Mouse (Mus musculus) hindbrain, embryonic 15.5 days (tissue): Measurements from ENCODE around the gene Gm9049. TPM values are rescaled to one million over a fixed set of nuclear protein-coding genes. Genes with fewer than 3 reads are reported as not detected.

Experiments used
- polyA plus RNA-seq: library from polyadenylated mRNA; unstranded; fragments of >200 nt; fragmentation: Nextera tagmentation; extraction: Ambion mirVana; gene quantifications from 2 replicates; pipeline ENCODE4 v1.2.1, GENCODE M21; 2015

The Gm9049 gene
- polyA plus RNA-seq, 1 experiment from 2014 or later = not detected

Other genes with a start within 250 kb of the Gm9049 start
- gene Mdm1, start 212.3 kb downstream of the Gm9049 start, polyA plus RNA-seq = 26.1 and 27.6 TPM in 2 replicates
- gene Il22, start 149.2 kb downstream of the Gm9049 start, polyA plus RNA-seq = 0.26 and 0.29 TPM in 2 replicates
- gene Gm32717, start 113.3 kb downstream of the Gm9049 start, polyA plus RNA-seq = 0.16 and 0.31 TPM in 2 replicates
- 0.16 and 0.31 TPM in 2 replicates for gene Gm32802, start 95.4 kb downstream of the Gm9049 start, polyA plus RNA-seq
- gene Iltifb, start 59.1 kb downstream of the Gm9049 start, polyA plus RNA-seq = 0.41 and 1.1 TPM in 2 replicates
- not detected in 2 replicates for gene Gm9040, start 27.1 kb downstream of the Gm9049 start, polyA plus RNA-seq
- gene Gm9044, start 21.7 kb downstream of the Gm9049 start, polyA plus RNA-seq = not detected in 2 replicates
- not detected in 2 replicates for gene Gm9045, start 16.3 kb downstream of the Gm9049 start, polyA plus RNA-seq
- not detected in 2 replicates for gene Gm9046, start 10.8 kb downstream of the Gm9049 start, polyA plus RNA-seq
- not detected in 2 replicates for gene Gm9048, start 5.4 kb downstream of the Gm9049 start, polyA plus RNA-seq
- not detected in 2 replicates for gene Ifng, start 86.9 kb upstream of the Gm9049 start, polyA plus RNA-seq